Mouse (Mus musculus) lung, embryonic 14.5 days (tissue): ENCODE data around the gene Sh3glb1. TPM values are rescaled to one million over a fixed set of nuclear protein-coding genes. Genes with fewer than 3 reads are reported as not detected.

Experiments
- ATAC-seq: fragments of 200-750 bp; cut with Nextera tagmentation; 2 replicates; pipeline ENCODE4 v1.8.0; 2017; ENCODE audit warnings: mild to moderate bottlenecking, moderate TSS enrichment, moderate library complexity; ENCODE audit not compliant: insufficient read depth
- DNase-seq: peaks from one replicate; pipeline ENCODE4 v3.0.0-alpha.2; 2015
- H3K27ac ChIP-seq: fragments of 300-500 bp; sonication (generic); 2 replicates; pipeline ENCODE4 v1.5.1; 2014; ENCODE audit warnings: low read depth, mild to moderate bottlenecking, moderate library complexity
- H3K27me3 ChIP-seq: fragments of 300-500 bp; sonication (generic); 2 replicates; pipeline ENCODE4 v1.6.1; 2014; ENCODE audit warnings: low read length, control low read depth; ENCODE audit not compliant: insufficient read depth
- H3K36me3 ChIP-seq: fragments of 300-500 bp; sonication (generic); 2 replicates; pipeline ENCODE4 v1.6.1; 2014; ENCODE audit warnings: control low read depth; ENCODE audit not compliant: insufficient read depth
- H3K4me1 ChIP-seq: fragments of 300-500 bp; sonication (generic); 2 replicates; pipeline ENCODE4 v1.6.1; 2014; ENCODE audit warnings: antibody characterized with exemption, control low read depth; ENCODE audit not compliant: insufficient read depth
- H3K4me2 ChIP-seq: fragments of 300-500 bp; sonication (generic); 2 replicates; pipeline ENCODE4 v1.6.1; 2014; ENCODE audit warnings: mild to moderate bottlenecking
- H3K4me3 ChIP-seq: fragments of 300-500 bp; sonication (generic); 2 replicates; pipeline ENCODE4 v1.5.1; 2014; ENCODE audit warnings: low read depth, low read length
- H3K9ac ChIP-seq: fragments of 300-500 bp; sonication (generic); 2 replicates; pipeline ENCODE4 v1.6.1; 2014
- H3K9me3 ChIP-seq: fragments of 300-500 bp; sonication (generic); 2 replicates; pipeline ENCODE4 v1.6.1; 2016; ENCODE audit warnings: low read depth, low read length, control low read depth
- CTCF ChIP-seq: IDR thresholded peaks from 2 replicates; pipeline ENCODE4 v1.5.1; 2016; ENCODE audit warnings: antibody characterized with exemption, low read depth
- WGBS: fragments of 180-500 bp; shearing (Covaris S2); extraction: QIAGEN DNeasy Blood & Tissue Kit; methylation state at CpG from one replicate; pipeline ENCODE4 v1.1.7; 2014; 5-methylcytosine and 5-hydroxymethylcytosine counted together
- polyA plus RNA-seq: library from polyadenylated mRNA; unstranded; fragments of >200 nt; fragmentation: Nextera tagmentation; extraction: Ambion mirVana; gene quantifications from 2 replicates; pipeline ENCODE4 v1.2.1, GENCODE M21; 2014

The Sh3glb1 gene
- polyA plus RNA-seq, 1 experiment from 2014 or later = 104 TPM

DNA sequence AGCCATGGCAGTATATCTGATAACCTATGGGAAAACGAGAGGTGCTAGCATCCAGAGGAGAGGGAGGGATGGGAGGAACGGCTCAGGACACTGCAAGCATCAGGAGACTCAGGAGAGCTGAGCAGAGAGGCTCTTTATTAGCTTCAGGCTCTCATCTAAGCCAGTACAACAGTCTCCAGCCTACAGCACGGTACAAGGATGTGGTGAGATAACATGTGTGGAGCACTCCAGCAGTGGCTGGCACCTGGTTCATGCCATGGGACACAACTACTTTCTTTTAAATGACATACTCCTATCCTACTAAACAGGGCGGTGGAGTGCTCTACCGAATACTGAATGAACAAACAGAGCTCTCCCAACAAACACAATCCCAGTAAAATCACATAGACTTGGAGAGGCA is 38.6 kb downstream of the Sh3glb1 start:
- Histone ChIP-seq H3K9me3 (no peaks in the 10 kb centered on the region), H3K9ac (no peak overlapping the region), H3K4me3 (no peak overlapping the region), H3K4me1 (no peaks in the 10 kb centered on the region), H3K4me2 (no peak overlapping the region), H3K27ac (no peak overlapping the region), H3K27me3 (no peaks in the 10 kb centered on the region), H3K36me3 (0 out of 2 replicates have a peak, but pooled peaks cover 6% of the 10 kb centered on the region)
- ATAC-seq (no peak), DNase-seq (no peak)
- 69% methylated on average over 5 of the region's 5 CpGs for WGBS
- no peak for TF ChIP-seq CTCF

DNA sequence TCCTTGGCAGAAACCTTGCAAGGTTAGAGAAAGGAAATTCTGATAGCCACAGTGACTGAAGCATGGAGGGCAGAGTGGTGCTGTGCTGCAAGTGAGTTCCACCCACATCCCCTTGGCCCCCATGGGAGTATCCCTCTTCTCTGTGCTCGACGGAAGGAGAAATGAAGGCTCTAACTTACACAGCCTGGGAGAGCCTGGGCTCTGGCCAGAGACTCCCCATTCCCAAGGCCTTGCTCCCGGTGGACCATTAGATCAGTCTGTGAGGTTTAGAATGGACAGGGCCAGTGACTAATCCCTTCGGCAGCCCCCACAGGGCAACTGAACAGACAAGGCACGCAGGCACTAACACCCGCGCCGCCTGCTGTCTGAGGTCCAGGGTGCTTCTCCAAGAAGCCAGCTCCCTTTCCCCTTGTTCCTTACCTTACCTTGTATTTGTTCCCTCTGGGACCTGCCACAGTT is 40.4 kb downstream of the Sh3glb1 start:
- Histone ChIP-seq H3K9me3 (no peaks in the 10 kb centered on the region), H3K9ac (no peak overlapping the region), H3K4me2 (no peak overlapping the region), H3K4me1 (no peaks in the 10 kb centered on the region), H3K27me3 (no peaks in the 10 kb centered on the region), H3K27ac (no peak overlapping the region), H3K4me3 (no peak overlapping the region), H3K36me3 (0 out of 2 replicates have a peak, but pooled peaks cover 3% of the 10 kb centered on the region)
- no peak for TF ChIP-seq CTCF
- no peak for ATAC-seq
- 75% methylated on average over 8 of the region's 8 CpGs for WGBS
- DNase-seq = no peak

DNA sequence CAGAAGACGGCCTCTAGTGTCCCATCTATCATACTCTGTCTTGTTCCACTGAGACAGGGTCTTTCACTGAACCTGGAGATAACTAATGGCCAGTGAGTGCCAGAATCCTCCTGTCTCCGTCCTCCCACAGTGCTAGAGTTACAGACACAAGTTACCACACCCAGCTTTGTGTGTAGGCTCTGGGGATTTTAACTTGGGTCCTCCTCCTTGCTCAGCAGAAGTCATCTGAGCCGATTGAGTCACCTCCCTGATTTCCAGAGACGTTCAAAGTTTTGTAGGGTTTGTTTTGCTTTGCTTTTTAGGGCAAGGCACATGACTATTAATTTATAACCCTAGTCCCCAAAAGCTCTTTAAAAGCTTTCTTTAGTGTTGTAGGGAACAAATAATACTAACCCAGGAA is 41.0 kb downstream of the Sh3glb1 start:
- no peak for DNase-seq
- no peak for ATAC-seq

DNA sequence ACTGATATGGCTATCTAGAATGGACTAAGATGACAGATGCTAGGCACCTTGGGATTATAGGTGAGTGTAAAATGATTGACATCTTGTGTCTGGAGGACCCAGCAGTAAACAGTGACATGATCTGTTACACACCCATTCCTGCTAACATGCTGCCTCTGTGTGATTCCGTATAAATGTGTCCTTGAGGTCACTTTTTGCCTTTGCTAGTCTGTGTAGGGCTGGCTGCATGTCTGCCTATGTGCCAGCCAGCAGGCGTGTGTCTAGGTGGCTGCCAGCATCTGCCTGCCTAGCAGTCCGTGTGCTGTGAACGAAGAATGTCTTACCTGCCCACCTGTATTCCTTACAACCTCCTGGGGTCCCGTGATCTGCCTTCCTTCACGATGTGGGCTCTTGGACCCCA is 42.4 kb downstream of the Sh3glb1 start:
- H3K4me3 ChIP-seq = no peak overlapping the region
- H3K27me3 ChIP-seq = no peaks in the 10 kb centered on the region
- no peaks in the 10 kb centered on the region for H3K36me3 ChIP-seq
- H3K4me1 ChIP-seq = no peaks in the 10 kb centered on the region
- H3K4me2 ChIP-seq = no peak overlapping the region
- no peaks in the 10 kb centered on the region for H3K9me3 ChIP-seq
- H3K27ac ChIP-seq = no peak overlapping the region
- TF ChIP-seq CTCF = no peak
- no peak for ATAC-seq
- H3K9ac ChIP-seq = no peak overlapping the region
- no peak for DNase-seq
- WGBS = 81% methylated on average over 6 of the region's 6 CpGs

More for the DNA sequence above, 41.0 kb downstream of the Sh3glb1 start:
- H3K9ac ChIP-seq = no peak overlapping the region
- no peaks in the 10 kb centered on the region for H3K27me3 ChIP-seq
- no peak overlapping the region for H3K4me3 ChIP-seq
- 60% methylated on average over 4 of the region's 4 CpGs for WGBS
- TF ChIP-seq CTCF = no peak
- H3K36me3 ChIP-seq = 0 out of 2 replicates have a peak, but pooled peaks cover 1% of the 10 kb centered on the region
- H3K27ac ChIP-seq = no peak overlapping the region
- no peak overlapping the region for H3K4me2 ChIP-seq
- H3K9me3 ChIP-seq = no peaks in the 10 kb centered on the region
- H3K4me1 ChIP-seq = no peaks in the 10 kb centered on the region

DNA sequence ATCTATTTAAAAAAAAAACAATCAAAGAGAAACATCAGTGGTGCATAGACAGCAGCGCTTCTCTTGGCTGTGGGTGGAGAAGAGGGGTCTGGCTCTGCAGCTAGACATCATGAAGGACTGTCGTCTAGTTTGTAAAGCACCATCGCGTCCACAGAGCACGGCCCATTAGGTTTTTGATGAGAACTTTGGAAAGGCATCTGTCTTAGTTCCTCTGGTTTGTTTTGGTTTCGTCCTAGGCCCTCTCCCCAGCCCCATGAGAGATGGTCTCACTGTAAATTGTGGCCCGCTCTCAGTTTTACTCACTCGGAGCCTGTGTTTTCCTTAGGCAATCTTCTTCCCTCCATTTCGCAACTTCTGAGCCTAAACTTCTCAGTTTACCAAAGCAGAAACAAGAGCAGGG is 43.9 kb downstream of the Sh3glb1 start:
- WGBS = 84% methylated on average over 9 of the region's 9 CpGs
- Histone ChIP-seq H3K4me2 (no peak overlapping the region), H3K4me3 (no peak overlapping the region), H3K27ac (no peak overlapping the region), H3K9ac (no peak overlapping the region), H3K36me3 (no peaks in the 10 kb centered on the region), H3K4me1 (no peaks in the 10 kb centered on the region), H3K27me3 (no peaks in the 10 kb centered on the region), H3K9me3 (no peaks in the 10 kb centered on the region)
- TF ChIP-seq CTCF = no peak
- DNase-seq (no peak), ATAC-seq (no peak)

DNA sequence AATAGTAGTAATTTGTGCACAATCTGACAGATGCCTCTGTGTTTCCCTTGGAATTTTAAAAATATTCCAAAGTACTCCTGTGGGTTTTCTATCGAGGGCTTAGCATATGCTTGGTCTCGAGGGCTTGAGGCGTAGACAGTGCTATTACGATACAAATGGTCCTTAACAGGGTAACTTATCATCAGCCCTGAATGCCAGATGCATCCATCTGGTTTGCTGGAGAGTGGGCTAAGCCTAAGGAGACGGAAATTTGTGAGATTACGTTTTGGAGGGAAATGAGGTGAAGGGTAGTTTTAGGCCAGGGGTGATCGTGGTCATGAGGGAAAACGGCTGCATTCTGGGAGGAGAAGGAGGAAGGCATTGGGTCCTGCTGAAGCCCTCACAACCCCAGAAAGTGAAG is 48.1 kb downstream of the Sh3glb1 start:
- no peaks in the 10 kb centered on the region for H3K27me3 ChIP-seq
- TF ChIP-seq CTCF = no peak
- DNase-seq = no peak
- no peak for ATAC-seq
- no peak overlapping the region for H3K4me2 ChIP-seq
- no peak overlapping the region for H3K27ac ChIP-seq
- 58% methylated on average over 8 of the region's 8 CpGs for WGBS
- no peak overlapping the region for H3K4me3 ChIP-seq
- H3K4me1 ChIP-seq = no peaks in the 10 kb centered on the region
- H3K36me3 ChIP-seq = no peaks in the 10 kb centered on the region
- no peak overlapping the region for H3K9ac ChIP-seq
- H3K9me3 ChIP-seq = no peaks in the 10 kb centered on the region

DNA sequence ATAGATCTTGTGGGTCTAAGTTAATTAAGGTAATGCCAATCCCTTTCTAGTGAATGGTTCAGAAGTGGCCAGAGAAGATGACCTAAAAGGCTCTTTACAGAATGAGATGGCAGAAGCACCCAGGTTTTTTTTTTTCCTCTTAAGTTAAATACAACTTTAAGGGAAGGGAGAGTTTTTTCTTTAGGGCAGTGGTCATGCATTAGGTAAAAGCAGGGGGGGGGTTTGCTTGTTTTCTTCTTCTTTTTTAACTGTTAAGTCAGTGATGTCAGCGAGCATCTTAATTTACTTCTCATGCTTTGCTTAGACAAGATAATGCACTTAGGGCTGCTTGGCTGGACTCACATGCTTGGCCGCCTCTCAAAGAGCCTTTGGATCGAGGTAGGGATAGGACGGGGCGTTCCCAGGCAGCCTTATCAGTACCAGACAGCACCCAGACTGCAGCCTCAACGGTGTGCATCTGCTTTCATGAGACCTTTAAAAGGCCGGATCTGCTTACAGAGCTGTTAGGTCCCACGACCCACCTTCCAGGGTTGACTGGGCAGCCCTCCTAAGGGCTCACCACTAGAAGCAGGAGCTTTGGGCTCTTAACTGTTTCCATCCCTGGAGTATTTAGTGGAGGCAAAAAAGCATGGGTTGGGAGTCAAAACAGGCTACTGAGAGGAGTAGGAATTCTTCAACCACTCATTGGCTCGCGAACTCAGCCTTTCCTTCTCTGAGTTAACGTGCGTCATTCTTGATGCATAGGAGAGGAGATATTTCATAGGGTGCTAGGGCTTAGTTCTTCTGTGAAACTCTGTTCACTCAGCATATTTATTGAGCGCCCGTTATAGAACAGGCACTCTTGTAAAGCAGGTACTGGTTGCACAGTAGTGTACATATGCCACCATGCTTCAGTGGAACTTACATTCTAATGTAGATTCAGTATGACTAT is 49.9 kb downstream of the Sh3glb1 start:
- WGBS = 50% methylated on average over 14 of the region's 14 CpGs
- TF ChIP-seq CTCF = no peak
- no peak overlapping the region for H3K4me3 ChIP-seq
- DNase-seq (no peak), ATAC-seq (peak; percentile 83)
- H3K27ac ChIP-seq = no peak overlapping the region; the same call in 1 of the 2 replicates
- H3K27me3 ChIP-seq = no peaks in the 10 kb centered on the region
- no peak overlapping the region for H3K4me2 ChIP-seq
- H3K9ac ChIP-seq = no peak overlapping the region
- no peaks in the 10 kb centered on the region for H3K9me3 ChIP-seq
- H3K36me3 ChIP-seq = no peaks in the 10 kb centered on the region
- H3K4me1 ChIP-seq = no peaks in the 10 kb centered on the region
